Mouse (Mus musculus) thymus, adult 18-20 months (tissue): ENCODE data around the gene Cox7a1.
"Not testable (repeated sequence)": the region's sequence is repeated elsewhere in the genome, so short reads cannot be mapped to it uniquely, and the experiment has no call there.

Source experiments
- DNase-seq, 2 experiments: peaks; one replicate each; pipeline ENCODE4 v3.0.0; 2022; ENCODE audit warnings: mixed read lengths in 2 of 2

Cox7a1 gene

GRCm38 (mm10) chr7:30193581-30194100 lies 9.7 kb downstream of the Cox7a1 start:
- peak; percentile 49 to 54 for DNase-seq

GRCm38 (mm10) chr7:30194101-30194831 lies 10.3 kb downstream of the Cox7a1 start:
- no peak for DNase-seq

GRCm38 (mm10) chr7:30194884-30195283 lies 10.9 kb downstream of the Cox7a1 start:
- peak; percentile 89 to 91 for DNase-seq

- DNase-seq, result no peak
These were observed 11.5 kb downstream of the Cox7a1 start for GRCm38 (mm10) chr7:30195461-30195860.

GRCm38 (mm10) chr7:30196171-30196570 lies 12.2 kb downstream of the Cox7a1 start:
- DNase-seq, result no peak

- DNase-seq, result no peak
These were observed 13.7 kb downstream of the Cox7a1 start for GRCm38 (mm10) chr7:30197592-30198129.

- DNase-seq, result no peak
These were observed 14.6 kb downstream of the Cox7a1 start, which contains the start of gene Capns1 for GRCm38 (mm10) chr7:30198481-30198971. Gene Capns1, minus strand, starts transcription at chr7:30198811.

- no peak for DNase-seq
These were observed 15.7 kb downstream of the Cox7a1 start for GRCm38 (mm10) chr7:30199498-30200139.

GRCm38 (mm10) chr7:30200200-30200599 lies 16.3 kb downstream of the Cox7a1 start:
- DNase-seq, result no peak

GRCm38 (mm10) chr7:30200661-30201060 lies 16.7 kb downstream of the Cox7a1 start:
- DNase-seq, result not testable (repeated sequence)

GRCm38 (mm10) chr7:30202895-30203690 lies 19.1 kb downstream of the Cox7a1 start:
- no peak for DNase-seq

- DNase-seq, result no peak
These were observed 20.4 kb downstream of the Cox7a1 start for GRCm38 (mm10) chr7:30204380-30204779.

GRCm38 (mm10) chr7:30205383-30205782 lies 21.4 kb downstream of the Cox7a1 start:
- DNase-seq, result no peak

- DNase-seq, result not testable (repeated sequence)
These were observed 22.4 kb downstream of the Cox7a1 start for GRCm38 (mm10) chr7:30206364-30206763.

GRCm38 (mm10) chr7:30211025-30211424 lies 27.1 kb downstream of the Cox7a1 start:
- no peak for DNase-seq

GRCm38 (mm10) chr7:30213881-30214280 lies 29.9 kb downstream of the Cox7a1 start:
- DNase-seq, result no peak

GRCm38 (mm10) chr7:30215875-30216274 lies 31.9 kb downstream of the Cox7a1 start:
- DNase-seq, result no peak

GRCm38 (mm10) chr7:30216723-30217151 lies 32.8 kb downstream of the Cox7a1 start:
- DNase-seq, result no peak

- no peak for DNase-seq
These were observed 33.3 kb downstream of the Cox7a1 start for GRCm38 (mm10) chr7:30217277-30217676.

- peak in 1 of 2 experiments; percentile 43 for DNase-seq
These were observed 35.5 kb downstream of the Cox7a1 start for GRCm38 (mm10) chr7:30219293-30220007.

GRCm38 (mm10) chr7:30220008-30220356 lies 36.0 kb downstream of the Cox7a1 start:
- no peak for DNase-seq

- DNase-seq, result no peak
These were observed 37.5 kb downstream of the Cox7a1 start for GRCm38 (mm10) chr7:30221433-30221832.
